Mouse (Mus musculus): ENCODE data around the gene Rap1b.

Rap1b gene

GRCm38 (mm10) chr10:117770286-117771130 lies 75.3 kb downstream of the Rap1b start:
- DNase-seq (ENCODE audit: low spot score) = no peak

DNA sequence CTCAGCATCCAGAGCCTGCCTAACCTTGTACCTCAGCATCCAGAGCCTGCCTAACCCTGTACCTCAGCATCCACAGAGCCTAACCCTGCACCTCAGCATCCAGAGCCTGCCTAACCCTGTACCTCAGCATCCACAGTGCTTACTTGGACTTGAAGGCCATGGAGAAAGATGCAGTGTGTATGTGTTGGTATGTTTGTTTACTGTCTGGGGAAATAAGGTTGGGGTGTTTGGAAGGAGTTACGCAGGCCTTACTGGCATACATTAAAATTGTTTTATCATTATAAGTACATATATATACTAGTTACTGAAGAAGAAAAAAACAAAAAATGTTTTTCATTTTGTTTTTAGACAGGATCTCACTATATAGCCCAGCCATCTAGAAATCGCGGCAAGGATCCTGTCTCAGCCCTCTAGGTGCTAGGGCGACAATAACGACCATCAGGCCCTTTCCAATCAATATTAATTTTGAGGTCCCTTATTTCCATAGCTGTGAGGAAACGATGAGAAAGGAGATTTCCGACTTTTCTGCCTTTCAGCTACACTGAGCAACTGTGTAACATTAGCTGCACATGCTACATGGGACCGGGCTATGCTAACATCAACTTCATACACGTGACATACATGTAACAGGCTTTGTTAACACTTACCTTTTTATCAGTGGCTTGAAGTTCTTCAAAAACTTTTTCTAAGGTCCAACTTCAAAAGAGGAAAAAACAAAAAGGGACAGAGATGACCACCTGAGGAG lies 76.1 kb downstream of the Rap1b start:
- DNase-seq (ENCODE audit: low spot score) = no peak

- DNase-seq (ENCODE audit: low spot score) = no peak
Measured at GRCm38 (mm10) chr10:117768141-117768440, 77.7 kb downstream of the Rap1b start.

- no peak for DNase-seq (ENCODE audit: low spot score)
Measured at GRCm38 (mm10) chr10:117767286-117768140, 78.3 kb downstream of the Rap1b start.

DNA sequence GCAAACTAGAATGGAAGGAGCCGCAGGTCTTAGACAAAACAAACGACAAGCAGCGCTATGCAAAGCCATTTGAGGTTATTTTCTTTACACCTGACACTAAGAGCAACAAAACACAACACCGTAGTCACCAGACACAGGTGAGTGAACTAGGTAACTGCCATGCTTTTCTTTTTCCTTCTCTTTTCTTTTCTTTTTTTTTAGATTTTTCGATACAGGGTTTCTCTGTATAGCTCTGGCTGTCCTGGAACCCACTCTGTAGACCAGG lies 79.0 kb downstream of the Rap1b start:
- no peak for DNase-seq (ENCODE audit: low spot score)

- no peak for DNase-seq (ENCODE audit: low spot score)
Measured at GRCm38 (mm10) chr10:117766111-117766895, 79.5 kb downstream of the Rap1b start.

DNA sequence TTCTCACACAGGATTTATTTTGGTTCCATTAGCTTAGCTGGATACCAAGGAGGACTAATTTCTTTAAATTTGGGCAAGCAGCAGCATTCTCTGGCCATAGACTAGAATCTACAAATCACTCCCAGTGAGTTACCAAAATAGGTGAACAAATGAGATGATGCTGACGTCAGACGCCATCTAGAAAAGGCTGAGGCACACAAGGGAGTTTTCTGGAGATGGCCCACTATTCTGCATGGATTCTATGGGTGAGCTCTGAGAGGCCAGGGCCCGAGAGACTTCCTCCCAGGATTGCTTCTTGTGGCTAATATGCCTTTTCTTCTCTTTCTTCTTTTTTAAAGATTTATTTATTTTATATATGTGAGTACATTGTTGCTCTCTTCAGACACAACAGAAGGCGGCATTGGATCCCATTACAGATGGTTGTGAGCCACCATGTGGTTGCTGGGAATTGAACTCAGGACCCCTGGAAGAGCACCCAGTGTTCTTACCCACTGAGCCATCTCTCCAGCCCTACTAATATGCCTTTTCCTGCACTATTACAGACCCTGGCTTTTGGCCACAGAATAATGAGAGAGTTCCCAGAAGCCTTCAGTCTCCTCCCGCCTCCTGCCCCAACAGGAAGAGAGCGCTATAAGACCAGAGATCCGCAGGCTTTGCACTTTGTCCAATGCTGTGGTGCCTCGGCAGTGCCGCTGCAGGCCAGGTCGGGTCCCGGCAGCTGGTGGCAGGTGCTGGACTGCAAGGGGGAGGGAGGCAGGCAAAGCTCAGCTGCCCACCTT lies 80.5 kb downstream of the Rap1b start:
- no peak for DNase-seq (ENCODE audit: low spot score)

- no peak for DNase-seq (ENCODE audit: low spot score)
Measured at GRCm38 (mm10) chr10:117764598-117764997, 81.2 kb downstream of the Rap1b start.
